Mouse (Mus musculus) lung, postnatal 0 days (tissue): ENCODE data around the gene Sgsm3.

Experiments used
- CTCF ChIP-seq: IDR thresholded peaks from 2 replicates; pipeline ENCODE4 v1.5.1; 2016; ENCODE audit warnings: antibody characterized with exemption, mild to moderate bottlenecking
- EP300 ChIP-seq: IDR thresholded peaks from 2 replicates; pipeline ENCODE4 v1.6.1; 2016; ENCODE audit warnings: antibody characterized with exemption, mild to moderate bottlenecking, control low read depth

DNA sequence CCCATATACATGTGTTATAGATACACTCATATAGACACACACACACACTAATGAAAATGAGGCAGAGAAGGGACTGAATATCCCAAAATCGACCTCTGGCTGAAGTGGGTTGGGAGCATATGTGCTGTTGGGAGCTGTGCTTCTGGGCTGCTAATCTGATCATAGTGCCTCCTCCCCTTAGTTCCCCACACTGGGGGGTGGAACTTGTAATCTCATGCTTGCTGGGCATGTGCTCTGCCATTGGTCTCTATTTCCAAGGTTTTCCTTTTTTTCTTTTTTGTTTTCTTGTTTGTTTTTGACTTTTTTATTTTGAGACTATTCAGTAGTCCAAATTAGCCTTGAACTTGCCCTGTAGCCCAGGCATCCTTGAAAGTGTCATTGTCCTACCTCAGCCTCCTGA is 10.8 kb downstream of the Sgsm3 start:
- TF ChIP-seq CTCF (no peak), EP300 (no peak)
